Mouse (Mus musculus): Measurements from ENCODE around the gene March6. TPM values are rescaled to one million over a fixed set of nuclear protein-coding genes. Genes with fewer than 3 reads are reported as not detected.

The March6 gene
- total RNA-seq, 2 experiments from 2014 or later: 192 to 199 TPM

DNA sequence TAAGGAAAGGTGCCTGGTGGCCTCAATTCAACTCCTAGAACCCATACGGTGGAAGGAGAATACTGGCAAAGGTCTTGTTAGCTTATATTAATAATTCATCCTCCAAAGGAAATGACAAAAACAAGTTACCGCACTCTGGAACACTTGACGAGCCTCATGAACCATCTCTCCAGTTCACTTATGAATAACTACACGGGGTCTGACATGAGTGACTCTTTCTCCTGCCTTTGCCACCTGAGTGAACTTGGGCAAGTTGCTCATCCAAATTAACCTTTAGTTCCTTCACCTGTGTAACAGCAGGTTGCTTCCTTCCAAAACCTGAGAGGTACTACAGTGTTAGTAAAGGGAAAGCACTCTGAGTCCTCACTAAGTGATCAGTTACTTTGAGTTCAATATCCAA, 2.4 kb downstream of the March6 start:
- intact Hi-C loops (cut with DNase I): no loop called here
- DNase-seq (ENCODE audit: low spot score in 2 of 2): no peak

DNA sequence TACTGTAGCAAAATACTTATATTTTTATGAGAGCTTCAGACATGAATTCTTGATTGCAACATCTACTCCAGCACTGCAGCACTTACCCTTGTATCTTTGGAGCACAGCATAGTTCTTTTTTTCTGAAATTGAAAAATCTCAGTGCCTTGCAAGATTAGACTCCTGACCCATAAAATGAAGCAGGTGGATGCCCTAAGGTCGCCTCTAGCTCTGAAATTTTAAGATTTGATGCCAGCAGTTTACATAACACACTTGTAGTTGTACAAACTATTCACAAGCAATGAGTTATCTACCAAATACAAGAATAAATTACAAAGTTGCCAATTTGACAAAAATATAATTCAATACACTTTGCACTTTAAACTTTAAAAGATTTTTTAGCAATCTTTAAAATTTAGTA, 4.4 kb downstream of the March6 start:
- intact Hi-C loops (cut with DNase I): no loop called here
- no peak for DNase-seq (ENCODE audit: low spot score in 2 of 2)

DNA sequence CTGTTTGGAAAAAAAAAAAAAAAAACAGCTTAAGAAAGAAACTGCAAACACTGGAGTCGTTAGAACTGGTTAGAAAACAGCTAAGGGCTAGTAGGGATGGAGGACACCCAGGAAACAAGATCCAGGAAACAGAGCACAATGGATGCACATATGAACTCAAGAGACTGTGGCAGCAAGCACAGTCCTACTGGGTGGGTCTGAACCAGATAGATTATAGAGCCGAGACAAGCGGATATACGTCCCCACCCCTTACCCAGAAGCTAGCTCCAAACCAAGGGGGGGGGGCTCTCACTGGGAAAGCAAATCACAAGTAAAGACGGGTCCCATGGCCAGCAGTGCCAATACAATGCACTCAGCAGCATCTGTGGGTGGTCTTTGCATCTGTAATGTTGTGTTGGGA, 11.9 kb downstream of the March6 start:
- intact Hi-C loops (cut with DNase I): loop anchor here (5.0 kb wide), 1 partner anchor 68 kb away; no protein-coding TSS in a partner anchor
- no peak for DNase-seq (ENCODE audit: low spot score in 2 of 2)

DNA sequence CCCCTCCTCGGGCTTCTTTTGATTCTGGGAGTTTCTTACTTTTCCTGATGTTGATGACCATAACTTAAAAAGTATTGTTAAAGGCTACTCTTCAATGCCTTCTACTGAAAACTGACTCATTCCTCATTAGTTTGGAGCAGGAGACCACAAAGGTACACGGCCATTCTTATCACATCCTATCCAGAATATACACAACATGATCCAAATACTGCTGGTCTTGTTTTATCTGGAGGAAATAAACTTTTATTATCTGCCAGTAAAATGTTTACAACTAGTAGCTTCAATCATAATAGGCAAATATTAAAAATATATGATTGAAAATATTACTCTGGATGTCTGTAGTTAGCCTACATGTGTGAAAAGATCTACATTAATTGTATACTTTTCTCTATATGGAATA, 12.5 kb downstream of the March6 start:
- intact Hi-C loops (cut with DNase I): loop anchor here (5.0 kb wide), 1 partner anchor 69 kb away; no protein-coding TSS in a partner anchor

DNA sequence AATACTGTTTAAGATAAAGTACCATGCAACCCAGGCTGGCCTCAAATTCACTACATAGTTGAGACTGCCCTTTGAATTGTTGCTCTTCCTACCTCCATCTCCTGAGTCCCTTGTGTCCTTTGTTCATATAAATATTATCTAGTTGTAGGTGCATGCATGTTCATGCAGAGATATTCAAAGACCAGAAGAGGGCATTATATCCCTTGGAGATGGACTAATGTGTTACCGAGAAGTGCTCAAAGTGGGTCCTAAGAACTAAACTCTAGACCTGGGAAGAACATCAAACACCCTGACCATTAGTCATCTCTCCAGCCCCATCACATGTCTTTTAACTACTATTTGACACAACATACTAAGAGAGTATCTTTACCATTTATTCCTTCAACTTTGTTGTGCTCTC, 13.7 kb downstream of the March6 start:
- intact Hi-C loops (cut with DNase I): loop anchor here (5.0 kb wide), 1 partner anchor 70 kb away; no protein-coding TSS in a partner anchor
- DNase-seq (ENCODE audit: low spot score in 2 of 2): no peak

More for the DNA sequence above, 12.5 kb downstream of the March6 start:
- DNase-seq (ENCODE audit: low spot score in 2 of 2): no peak

DNA sequence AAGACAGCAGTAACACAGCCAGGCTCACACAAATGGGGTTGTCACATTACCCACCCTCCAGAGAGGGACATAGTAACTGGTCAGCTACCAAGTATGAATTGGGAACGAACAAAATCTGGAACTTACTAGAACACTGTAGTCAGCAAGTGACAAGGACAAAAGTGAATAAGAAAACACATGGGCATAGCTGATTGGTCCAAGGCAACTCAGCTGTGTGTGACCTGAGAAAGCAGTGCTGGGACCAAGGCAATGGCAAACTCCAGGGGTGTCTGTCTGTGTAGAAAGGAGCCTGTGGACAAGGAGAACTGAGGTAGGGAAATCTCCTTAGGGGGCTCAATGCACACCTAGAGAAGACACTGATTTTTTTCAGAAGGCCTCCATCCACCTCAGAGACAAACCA, 19.1 kb downstream of the March6 start:
- no peak for DNase-seq (ENCODE audit: low spot score in 2 of 2)
- intact Hi-C loops (cut with DNase I): no loop called here

DNA sequence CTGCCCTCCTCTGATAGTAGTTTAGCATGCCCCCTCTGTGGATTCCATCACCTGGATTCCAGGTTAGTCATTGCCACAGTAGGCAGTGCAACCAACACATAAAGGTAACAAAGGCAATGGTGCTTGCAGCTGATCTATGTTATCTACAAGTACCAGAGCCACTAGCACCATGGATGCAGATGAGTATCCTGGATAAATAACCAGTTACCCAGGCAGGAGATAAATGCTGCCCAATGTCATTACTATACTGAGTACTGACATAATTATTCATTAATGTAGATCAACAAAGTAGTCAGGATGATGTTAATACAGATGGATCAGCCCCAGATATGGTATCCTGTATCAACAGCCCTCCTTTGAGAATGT, 19.5 kb downstream of the March6 start:
- intact Hi-C loops (cut with DNase I): no loop called here
- no peak for DNase-seq (ENCODE audit: low spot score in 2 of 2)

DNA sequence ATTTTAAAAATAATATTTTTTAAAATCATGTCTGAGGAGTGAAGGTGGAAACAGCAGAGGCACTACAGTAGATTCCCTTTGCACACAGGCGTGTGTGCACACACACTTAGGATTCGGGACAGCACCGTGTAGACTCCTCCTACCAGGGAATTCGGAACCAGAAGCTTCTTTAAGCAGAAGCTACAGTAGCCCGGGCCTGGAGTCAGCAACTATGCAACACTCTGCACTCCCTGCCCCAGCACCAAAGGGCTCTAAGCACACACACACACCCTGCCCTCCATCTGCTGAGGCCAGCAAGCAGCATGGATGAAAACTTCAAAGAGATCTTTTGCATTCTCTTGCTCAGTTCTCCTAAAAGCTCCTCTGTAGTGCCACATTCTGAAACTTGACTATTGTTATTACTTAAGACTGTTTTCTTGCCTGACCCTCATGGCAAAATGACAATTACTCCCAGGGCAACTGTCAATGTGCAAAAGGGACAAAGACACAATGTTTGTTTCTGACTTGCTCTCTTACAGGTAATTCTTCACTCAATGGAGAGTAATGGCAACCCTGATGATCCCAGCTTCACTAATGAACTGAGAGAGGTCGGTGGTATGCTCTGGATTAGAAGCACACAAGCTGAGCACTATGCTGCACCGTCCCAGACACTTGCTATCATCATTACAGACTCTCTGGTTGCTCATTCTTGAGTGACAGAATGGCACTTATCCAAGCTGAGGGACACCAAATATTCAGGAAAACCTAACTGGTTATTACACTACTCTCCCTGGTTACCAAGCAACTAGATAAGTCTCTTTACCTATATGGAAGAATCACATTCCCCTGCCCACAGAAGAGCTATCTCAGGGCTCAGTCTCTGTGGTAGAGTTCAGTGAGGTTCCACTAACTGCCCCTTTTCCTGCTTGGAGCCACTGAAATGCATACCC, 20.1 kb downstream of the March6 start:
- intact Hi-C loops (cut with DNase I): no loop called here
- DNase-seq (ENCODE audit: low spot score in 2 of 2): no peak

DNA sequence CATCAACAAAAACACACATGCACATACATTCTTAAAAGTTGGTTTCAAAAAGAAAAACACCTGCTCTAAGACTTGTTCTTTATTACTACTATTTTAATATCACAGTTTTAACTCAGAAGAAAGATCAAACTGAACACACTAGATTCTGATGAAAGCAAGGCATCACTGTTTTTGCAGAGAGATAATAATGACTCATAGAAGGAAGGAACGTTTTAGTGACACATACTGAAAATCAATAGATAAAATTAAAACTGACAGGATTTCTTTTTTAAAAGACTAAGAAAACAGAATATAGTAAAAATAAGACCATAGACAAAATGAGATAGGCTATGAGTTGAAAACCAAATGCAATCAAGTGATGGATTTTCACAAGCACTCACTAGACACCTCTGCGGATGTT, 25.8 kb downstream of the March6 start:
- DNase-seq (ENCODE audit: low spot score in 2 of 2): no peak
- intact Hi-C loops (cut with DNase I): no loop called here

DNA sequence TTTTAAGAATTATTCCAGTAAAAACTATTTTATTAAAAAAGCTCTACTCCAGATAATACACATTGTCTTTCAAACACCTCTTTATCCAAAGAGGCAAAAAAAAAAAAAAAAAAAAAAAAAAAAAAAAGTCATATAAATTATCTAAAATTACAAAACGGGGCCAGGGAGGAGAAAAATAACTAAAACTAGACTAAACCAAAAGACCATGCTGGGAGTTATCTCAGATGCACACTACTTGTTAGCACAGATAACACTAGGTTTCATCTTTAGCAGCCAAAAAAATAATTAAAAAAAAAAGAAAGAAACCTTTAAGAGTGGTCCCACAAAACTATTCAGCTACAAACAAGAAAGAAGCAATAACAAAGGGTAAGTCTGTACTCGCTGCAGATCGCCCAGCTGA, 27.4 kb downstream of the March6 start:
- intact Hi-C loops (cut with DNase I): no loop called here
- no peak for DNase-seq (ENCODE audit: low spot score in 2 of 2)

DNA sequence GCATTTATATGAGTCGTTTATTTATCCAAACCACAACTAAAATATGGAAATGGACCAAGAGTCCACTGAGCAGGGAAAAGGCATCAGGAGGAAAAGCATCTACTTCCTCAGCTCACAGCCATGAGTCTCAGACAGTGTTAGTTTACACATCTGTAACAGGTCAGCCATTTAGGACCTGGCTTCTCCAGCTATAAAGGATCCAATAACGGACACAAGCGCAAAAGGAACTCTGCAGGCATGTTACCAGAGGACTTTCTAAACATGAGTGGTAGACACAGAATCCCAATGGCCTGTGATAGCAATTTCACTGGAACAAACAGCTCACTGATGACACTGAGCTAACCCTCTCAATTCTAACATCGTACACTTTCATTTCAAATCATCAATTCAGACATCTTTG, 27.9 kb downstream of the March6 start:
- DNase-seq (ENCODE audit: low spot score in 2 of 2): no peak
- intact Hi-C loops (cut with DNase I): no loop called here

DNA sequence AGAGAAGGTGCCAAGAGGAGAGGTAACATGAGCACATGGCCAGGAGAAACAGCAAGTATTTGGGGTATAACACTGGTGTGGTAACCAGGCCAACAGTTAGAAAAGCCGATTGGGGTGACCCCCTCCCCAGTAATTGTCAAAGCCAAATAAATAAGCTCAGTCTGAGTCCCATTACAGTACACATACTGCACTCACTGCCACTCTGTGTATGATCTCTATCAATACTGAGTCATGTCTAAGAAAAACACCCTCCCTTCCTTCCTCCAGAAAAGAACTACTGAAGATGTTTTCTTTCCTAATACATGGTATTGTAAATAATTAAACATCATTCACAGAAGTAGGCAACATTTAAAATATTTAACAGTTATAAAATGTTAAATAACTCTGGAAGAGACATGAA, 28.5 kb downstream of the March6 start:
- intact Hi-C loops (cut with DNase I): no loop called here
- no peak for DNase-seq (ENCODE audit: low spot score in 2 of 2)

DNA sequence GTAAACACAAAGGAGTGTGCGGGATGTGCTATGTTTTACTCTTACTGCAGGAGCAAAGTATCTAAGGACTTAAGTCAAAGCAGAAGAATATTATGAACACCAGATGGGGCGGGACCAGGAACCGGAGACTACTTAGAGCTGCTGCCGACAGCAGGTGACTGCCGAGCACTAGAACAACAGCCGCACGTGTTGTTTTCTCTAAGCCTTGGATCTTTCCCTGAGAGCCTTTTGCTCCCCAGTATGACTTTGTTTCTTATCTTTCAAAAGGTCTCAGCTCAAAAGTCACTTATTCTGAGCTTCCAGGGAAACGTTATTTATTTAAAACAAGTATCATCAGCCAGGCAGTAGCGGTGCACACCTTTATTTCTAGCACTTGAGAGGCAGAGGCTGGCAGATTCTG, 36.0 kb downstream of the March6 start:
- DNase-seq (ENCODE audit: low spot score in 2 of 2): no peak
- intact Hi-C loops (cut with DNase I): no loop called here

DNA sequence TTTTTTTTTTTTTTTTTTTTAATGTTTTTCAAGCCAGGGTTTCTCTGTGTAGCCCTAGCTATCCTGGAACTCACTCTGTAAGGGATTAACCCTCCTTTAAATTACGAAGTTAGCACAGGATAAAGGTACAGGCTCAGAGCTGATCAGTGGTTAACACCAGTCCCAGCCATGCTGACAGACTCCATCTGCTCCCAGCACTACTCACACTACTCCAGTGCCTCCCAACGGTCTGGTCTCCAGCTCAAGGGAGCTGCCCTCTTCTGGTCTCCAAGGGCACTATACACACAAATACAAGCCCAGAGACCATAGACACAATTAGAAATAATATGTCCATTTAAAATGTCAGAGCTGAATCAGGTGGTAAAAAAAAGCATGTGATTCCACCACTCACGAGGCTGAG, 36.5 kb downstream of the March6 start:
- DNase-seq (ENCODE audit: low spot score in 2 of 2): no peak
- intact Hi-C loops (cut with DNase I): no loop called here

DNA sequence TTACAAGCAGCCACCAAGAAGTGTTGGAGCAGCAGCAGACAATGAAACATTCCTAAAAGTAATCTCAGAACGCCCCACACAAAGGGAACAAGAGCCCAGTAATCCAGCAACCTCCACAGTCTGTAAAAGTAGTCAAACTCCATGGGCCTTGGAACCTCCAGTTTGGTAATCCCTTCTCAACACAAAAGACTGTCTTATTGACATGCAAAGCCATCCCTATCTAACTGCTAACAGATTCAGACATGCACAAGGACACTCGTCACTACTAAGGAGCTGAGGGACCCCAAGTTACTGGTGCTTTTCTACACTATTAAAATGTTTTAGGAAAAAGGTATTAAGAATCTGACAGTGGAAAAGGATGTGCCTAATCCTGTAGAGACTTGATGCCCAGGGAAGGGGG, 43.4 kb downstream of the March6 start:
- intact Hi-C loops (cut with DNase I): no loop called here
- no peak for DNase-seq (ENCODE audit: low spot score in 2 of 2)

DNA sequence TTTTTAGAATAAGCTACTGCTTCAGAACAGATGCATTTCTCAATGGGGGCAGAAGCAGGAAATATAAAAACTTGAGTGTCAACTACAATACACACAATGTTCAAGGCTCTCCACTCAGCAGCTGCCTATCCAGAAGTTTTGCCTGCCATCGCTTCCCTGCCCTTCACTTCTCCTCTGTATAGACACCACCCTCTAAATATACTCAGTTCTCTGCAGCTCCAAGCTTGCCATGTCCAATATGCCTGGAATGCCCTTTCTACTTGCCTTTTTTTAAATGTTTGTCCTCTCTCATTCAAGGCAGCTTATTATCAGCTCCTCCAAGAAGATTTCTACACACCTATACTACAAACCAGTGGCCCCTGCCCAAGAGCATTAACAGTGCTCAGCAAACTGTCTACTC, 54.2 kb downstream of the March6 start:
- intact Hi-C loops (cut with DNase I): no loop called here
- DNase-seq (ENCODE audit: low spot score in 2 of 2): no peak

DNA sequence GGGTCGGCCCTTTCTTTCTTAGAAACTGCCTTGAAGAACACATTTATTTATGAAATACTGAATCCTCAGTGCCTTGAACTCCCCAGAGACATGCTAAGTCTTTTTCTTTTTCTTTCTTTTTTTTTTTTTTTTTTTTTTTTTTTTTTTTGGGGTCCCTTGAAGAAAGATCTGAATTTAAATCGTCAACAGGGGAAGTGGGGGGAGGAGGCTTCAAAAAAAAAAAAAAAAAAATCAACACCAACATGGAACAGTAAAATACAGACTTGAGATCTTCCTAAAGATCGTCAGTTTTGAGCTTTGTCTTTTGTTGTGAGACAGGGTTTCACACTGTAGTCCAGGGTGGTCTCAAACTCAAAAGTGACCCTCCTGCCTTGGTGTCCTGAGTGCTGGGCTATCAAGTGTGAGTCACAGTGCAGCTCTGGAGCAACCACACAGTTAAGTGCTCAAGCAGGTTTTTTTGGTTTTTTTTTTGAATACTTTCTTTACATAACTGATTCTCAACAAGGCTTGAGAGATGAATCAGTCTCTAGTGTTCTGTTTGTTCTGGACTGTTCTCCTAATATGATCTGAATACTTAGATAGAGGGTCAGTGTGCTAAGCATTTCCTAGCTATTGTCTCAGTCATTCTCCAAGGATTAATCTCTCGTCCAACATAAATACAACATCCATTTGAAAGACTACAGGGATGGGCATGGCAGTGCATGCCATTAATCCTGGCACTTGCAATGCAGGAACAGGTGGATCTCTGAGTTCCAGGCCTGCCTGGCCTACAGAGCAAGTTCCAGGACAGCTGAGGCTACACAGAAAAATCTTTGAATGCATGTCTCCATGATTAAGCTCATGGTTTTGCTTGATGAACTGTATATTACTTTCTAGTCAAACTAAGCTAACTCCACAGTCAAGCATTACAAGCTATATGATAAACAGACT, 57.9 kb downstream of the March6 start:
- DNase-seq (ENCODE audit: low spot score in 2 of 2): no peak
- intact Hi-C loops (cut with DNase I): no loop called here

DNA sequence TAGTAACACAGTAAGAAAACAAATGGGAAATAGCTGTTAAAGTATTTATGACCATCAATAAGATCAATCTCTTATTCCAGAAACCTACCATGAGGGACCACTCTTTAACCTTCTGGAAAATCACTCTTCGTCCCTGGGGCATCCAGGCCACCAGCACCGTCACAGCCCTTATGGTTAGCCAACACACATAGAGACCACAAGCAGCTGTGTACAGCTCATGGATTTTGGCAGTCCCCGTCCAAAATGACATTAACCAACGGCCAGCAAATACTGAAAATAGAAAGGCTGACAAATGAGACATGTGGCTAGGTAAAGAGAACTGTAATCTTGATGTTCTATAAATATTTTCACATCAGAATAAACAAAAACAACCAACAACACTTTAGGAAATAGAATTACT, 59.3 kb downstream of the March6 start:
- intact Hi-C loops (cut with DNase I): no loop called here
- DNase-seq (ENCODE audit: low spot score in 2 of 2): no peak

DNA sequence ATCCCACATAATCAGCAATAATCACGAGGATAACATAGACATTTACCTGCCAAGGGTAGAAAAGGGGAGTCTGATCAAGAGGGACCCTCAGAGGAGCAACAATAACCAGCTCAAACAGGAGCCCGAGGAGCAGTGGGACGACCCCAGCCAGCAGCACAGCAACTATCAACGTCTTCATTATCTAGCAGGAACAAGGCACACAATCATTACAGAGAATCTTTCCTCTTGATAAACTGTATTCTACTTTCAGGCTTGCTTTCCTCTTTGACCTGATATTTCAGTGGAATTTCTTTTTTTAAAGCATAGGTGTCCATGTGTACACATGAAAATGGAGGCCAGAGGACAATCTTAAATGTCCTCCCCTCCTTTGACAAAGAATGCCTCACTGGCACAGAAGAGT, 61.4 kb downstream of the March6 start:
- no peak for DNase-seq (ENCODE audit: low spot score in 2 of 2)
- intact Hi-C loops (cut with DNase I): no loop called here

DNA sequence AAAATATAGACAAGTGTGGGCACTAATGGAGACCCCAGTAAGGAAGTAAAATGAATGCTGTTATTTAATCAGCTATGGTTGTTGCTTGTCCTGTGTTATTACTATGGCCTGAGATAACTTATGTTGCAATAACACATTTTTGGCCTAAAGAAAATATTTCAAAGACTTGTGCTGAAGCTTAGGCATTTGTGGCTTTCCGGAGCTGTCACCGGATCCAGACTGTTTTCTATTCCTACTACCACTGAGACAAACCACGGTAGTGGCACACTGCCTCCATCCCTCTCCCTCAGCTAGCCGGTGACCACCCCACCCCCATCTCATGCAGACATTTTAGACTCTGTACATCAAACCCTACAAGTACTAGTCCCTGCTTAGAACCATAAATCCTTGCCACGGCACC, 62.0 kb downstream of the March6 start:
- no peak for DNase-seq (ENCODE audit: low spot score in 2 of 2)
- intact Hi-C loops (cut with DNase I): no loop called here

DNA sequence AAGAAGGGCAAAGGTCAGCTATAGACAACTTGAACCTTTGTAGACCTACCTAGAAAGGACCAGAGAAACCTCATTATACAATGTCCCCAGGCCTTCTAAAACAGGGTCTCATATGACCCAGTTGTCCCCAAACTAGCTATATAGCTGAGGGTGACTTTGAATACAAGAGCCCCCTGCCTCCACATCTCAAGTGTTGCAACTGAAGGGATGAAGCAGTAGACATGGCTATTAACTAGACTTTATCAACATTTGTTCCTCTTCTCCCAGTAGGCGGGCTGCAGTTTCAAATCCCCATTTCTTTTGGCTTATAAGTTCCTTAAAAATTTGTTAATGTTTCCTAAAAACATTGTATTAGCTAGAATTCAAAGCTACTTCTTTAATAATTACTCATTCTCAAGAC, 64.1 kb downstream of the March6 start:
- intact Hi-C loops (cut with DNase I): no loop called here
- DNase-seq (ENCODE audit: low spot score in 2 of 2): no peak

All from left cerebral cortex, postnatal 36 days (tissue).